Mouse (Mus musculus) Patski (cell line): ENCODE measurements at regions not wholly inside any gene's neighbourhood (a gene's known extent, or its start where the extent isn't known, plus 50 kb on each side); places are given as distances from the start of the nearest gene placed in this dataset.

Source experiments
- ATAC-seq: fragments of 100-300 bp; one replicate; pipeline ENCODE4 v1.8.0; 2021
- CTCF ChIA-PET: fragments of 350-600 bp; sonication (Branson Sonifier 250); formaldehyde crosslinking; loops from one replicate; lab custom pipeline; 2022; ENCODE audit warnings: inconsistent platforms; lab: Charles Lee
- POLR2A ChIA-PET: fragments of 350-600 bp; sonication (Branson Sonifier 250); formaldehyde crosslinking; loops from one replicate; lab custom pipeline; 2022; ENCODE audit warnings: antibody characterized with exemption, inconsistent platforms; lab: Charles Lee
- DNase-seq: peaks from one replicate; pipeline ENCODE4 v3.0.0-alpha.2; 2011; ENCODE audit warnings: low read depth, low spot score
- H3K27me3 ChIP-seq: fragments of 371-371 bp; one replicate; pipeline ENCODE4 v1.5.1; 2021
- CTCF ChIP-seq: fragments of 100-300 bp; IDR thresholded peaks from one replicate; pipeline ENCODE4 v1.5.1; 2021
- in situ Hi-C: fragments of 300-500 bp; cut with MboI; formaldehyde crosslinking; loops from 3 replicates; pipeline ENCODE4 v1.11.1; 2018; ENCODE audit warnings: low pct_unique_long_range_greater_than_20kb, mixed read lengths

GRCm38 (mm10) chr4:142467920-142468319 lies 228.7 kb upstream of the Kazn start:
- H3K27me3 ChIP-seq, result no peaks in the 10 kb centered on the region
- ChIA-PET POLR2A (no interaction called here), CTCF (no interaction called here)
- DNase-seq, result no peak
- in situ Hi-C loops, result no loop called here
- no peak for ATAC-seq
- TF ChIP-seq CTCF, result no peak

DNA sequence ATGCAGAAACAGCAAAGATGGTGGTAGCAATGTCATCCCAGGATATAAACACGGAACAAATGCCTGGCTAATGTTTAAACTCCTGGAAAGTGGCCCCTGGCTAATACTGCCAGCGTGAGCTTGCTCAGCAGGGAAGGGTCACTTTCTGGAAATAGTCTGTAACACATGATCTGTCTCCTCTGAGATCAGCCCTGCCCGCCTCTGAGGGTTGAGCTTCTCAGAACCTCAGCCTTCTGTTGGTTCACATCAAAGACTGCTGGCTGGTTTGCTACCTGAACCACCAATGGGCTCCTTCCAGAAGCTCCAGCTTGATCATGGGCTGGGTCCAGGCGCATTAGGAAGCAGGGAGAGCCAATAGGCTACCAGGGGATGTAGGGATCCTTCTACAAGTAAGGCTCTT lies 226.0 kb upstream of the Kazn start:
- TF ChIP-seq CTCF, result no peak
- ChIA-PET CTCF (no interaction called here), POLR2A (no interaction called here)
- ATAC-seq (no peak), DNase-seq (no peak)
- no peaks in the 10 kb centered on the region for H3K27me3 ChIP-seq
- in situ Hi-C loops, result no loop called here

- ChIA-PET POLR2A (no interaction called here), CTCF (no interaction called here)
- no peak for TF ChIP-seq CTCF
- no peak for ATAC-seq
- no peak for DNase-seq
- in situ Hi-C loops, result no loop called here
- H3K27me3 ChIP-seq, result no peaks in the 10 kb centered on the region
Measured at GRCm38 (mm10) chr4:142464066-142464465, 224.9 kb upstream of the Kazn start.

- in situ Hi-C loops, result no loop called here
- CTCF ChIA-PET, result no interaction called here
- H3K27me3 ChIP-seq, result no peaks in the 10 kb centered on the region
Measured at GRCm38 (mm10) chr4:142460468-142461086, 221.4 kb upstream of the Kazn start.

DNA sequence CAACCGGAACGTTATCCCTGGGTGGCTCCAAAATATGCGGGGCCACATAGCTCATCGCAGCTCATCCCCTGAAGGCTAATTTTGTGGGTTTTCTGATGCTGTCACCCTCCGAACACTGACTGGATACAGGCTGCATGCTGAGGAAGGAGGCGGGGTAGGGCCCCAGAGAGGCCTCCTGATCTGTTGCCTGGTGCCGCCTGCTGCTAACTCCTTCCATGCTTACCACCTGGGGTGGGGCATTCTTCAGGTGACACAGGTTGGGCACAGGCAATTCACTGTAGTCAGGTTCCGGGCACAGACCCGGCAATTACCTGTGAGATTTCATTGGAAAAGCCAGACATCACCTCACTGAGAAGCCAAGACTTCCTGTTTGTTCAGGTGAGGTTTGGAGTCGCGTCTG lies 213.4 kb upstream of the Kazn start:
- peaks cover 3% of the 10 kb centered on the region for H3K27me3 ChIP-seq
- CTCF ChIA-PET, result no interaction called here
- no peak for TF ChIP-seq CTCF
- POLR2A ChIA-PET, result no interaction called here
- DNase-seq (no peak), ATAC-seq (no peak)
- in situ Hi-C loops, result no loop called here

More at GRCm38 (mm10) chr4:142460468-142461086, 221.4 kb upstream of the Kazn start:
- DNase-seq (no peak), ATAC-seq (no peak)
- TF ChIP-seq CTCF, result no peak
- POLR2A ChIA-PET, result no interaction called here

- in situ Hi-C loops, result no loop called here
- ChIA-PET POLR2A (no interaction called here), CTCF (no interaction called here)
- peaks cover 3% of the 10 kb centered on the region for H3K27me3 ChIP-seq
- DNase-seq, result no peak
- TF ChIP-seq CTCF, result no peak
- no peak for ATAC-seq
Measured at GRCm38 (mm10) chr4:142450884-142451283, 211.7 kb upstream of the Kazn start.

GRCm38 (mm10) chr4:142449713-142450112 lies 210.5 kb upstream of the Kazn start:
- ChIA-PET CTCF (no interaction called here), POLR2A (no interaction called here)
- ATAC-seq (no peak), DNase-seq (no peak)
- in situ Hi-C loops, result no loop called here
- no peak for TF ChIP-seq CTCF
- peaks cover 3% of the 10 kb centered on the region for H3K27me3 ChIP-seq

DNA sequence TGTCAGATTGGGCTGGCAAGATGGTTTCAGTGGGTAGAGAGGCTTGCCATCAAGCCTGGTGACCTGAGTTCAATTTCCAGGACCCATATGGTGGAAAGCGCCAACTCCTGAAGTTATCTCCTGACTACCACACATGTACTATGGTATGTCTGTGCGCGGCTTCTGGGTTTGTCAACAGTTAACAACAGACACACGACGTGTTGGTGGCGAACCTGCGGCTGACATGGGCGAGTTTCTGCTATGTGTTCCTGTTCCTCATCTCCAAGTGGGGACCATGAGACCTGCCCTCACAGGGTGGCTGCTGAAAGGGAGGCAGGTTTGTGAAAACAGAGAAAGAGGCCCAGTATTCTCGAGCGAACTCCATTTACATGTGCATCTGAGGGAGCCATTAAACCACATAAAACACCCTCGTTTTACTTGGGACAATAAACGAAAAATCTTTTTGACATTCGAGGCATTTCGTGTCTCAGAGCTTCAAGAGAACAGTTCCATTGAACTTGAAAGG lies 210.0 kb upstream of the Kazn start:
- no peak for DNase-seq
- ChIA-PET CTCF (interaction anchor here (0.6 kb wide), 1 partner anchor 561 kb away, joined by 3 read pairs; no protein-coding TSS in a partner anchor), POLR2A (interaction anchor here (0.7 kb wide), 1 partner anchor 11 kb away, joined by 4 read pairs; no protein-coding TSS in a partner anchor)
- H3K27me3 ChIP-seq, result peaks cover 3% of the 10 kb centered on the region
- in situ Hi-C loops, result no loop called here
- no peak for TF ChIP-seq CTCF
- ATAC-seq, result no peak

DNA sequence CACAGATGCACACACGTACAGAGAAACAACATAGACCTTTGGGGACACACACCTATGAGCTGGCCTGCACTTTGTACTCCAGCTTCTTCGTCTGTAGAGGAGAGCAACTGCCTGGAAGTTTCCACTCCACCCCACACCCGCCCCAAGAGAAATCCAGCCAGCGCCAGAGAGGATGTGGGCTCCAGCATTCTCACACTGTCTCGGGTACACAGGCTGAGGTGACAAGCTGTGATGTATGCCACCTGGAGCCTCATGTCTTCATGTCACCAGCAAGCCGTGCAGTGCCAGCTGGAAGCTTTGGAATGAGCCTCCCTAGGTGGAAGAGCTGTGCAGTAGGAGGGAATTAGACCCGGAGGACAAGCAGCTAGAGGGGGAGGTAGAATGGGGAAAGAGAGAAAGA lies 208.3 kb upstream of the Kazn start:
- in situ Hi-C loops, result no loop called here
- ATAC-seq (no peak), DNase-seq (no peak)
- CTCF ChIA-PET, result no interaction called here
- H3K27me3 ChIP-seq, result peaks cover 3% of the 10 kb centered on the region
- POLR2A ChIA-PET, result no interaction called here
- no peak for TF ChIP-seq CTCF

- POLR2A ChIA-PET, result no interaction called here
- no peaks in the 10 kb centered on the region for H3K27me3 ChIP-seq
- ATAC-seq (no peak), DNase-seq (no peak)
- no peak for TF ChIP-seq CTCF
- in situ Hi-C loops, result no loop called here
- CTCF ChIA-PET, result no interaction called here
Measured at GRCm38 (mm10) chr4:142441045-142441444, 201.8 kb upstream of the Kazn start.

GRCm38 (mm10) chr4:142439450-142440183 lies 200.4 kb upstream of the Kazn start:
- in situ Hi-C loops, result no loop called here
- no peak for ATAC-seq
- ChIA-PET CTCF (no interaction called here), POLR2A (no interaction called here)
- no peak for TF ChIP-seq CTCF
- H3K27me3 ChIP-seq, result no peaks in the 10 kb centered on the region
- DNase-seq, result no peak
